Mouse (Mus musculus) brown adipose tissue, adult 24 weeks (tissue): ENCODE data around the gene Serpine2. TPM values are rescaled to one million over a fixed set of nuclear protein-coding genes. Genes with fewer than 3 reads are reported as not detected.

Experiments used
- H3K27ac ChIP-seq: fragments of 200-500 bp; replicated peaks from 2 replicates; pipeline ENCODE4 v1.5.1; 2012; ENCODE audit warnings: low read depth, mild to moderate bottlenecking, low read length
- H3K4me1 ChIP-seq: fragments of 200-500 bp; 2 replicates; pipeline ENCODE4 v1.6.1; 2012; ENCODE audit warnings: low read length, mixed read lengths; ENCODE audit not compliant: control insufficient read depth, insufficient read depth, insufficient read length
- H3K4me3 ChIP-seq: fragments of 200-500 bp; 2 replicates; pipeline ENCODE4 v1.5.1; 2012; ENCODE audit warnings: low read depth, mild to moderate bottlenecking, low read length, moderate library complexity; ENCODE audit not compliant: insufficient read depth
- polyA plus RNA-seq: library from polyadenylated mRNA; stranded (reverse); fragments of >200 nt; gene quantifications from 2 replicates; pipeline ENCODE4 v1.2.4, GENCODE M21; 2012; ENCODE audit not compliant: missing spikeins, insufficient read depth, insufficient read length

The Serpine2 gene
- polyA plus RNA-seq, result 31.0 and 47.7 TPM in 2 replicates

- Histone ChIP-seq H3K4me3 (no peak within 1 kb of the TSS), H3K4me1 (no peaks in the 10 kb centered on the region; the same call in 1 of the 2 replicates), H3K27ac (no peak within 1 kb of the TSS)
Measured at GRCm38 (mm10) chr1:79861130-79861942, at the start of gene Serpine2. Gene Serpine2 (minus strand): TSS chr1:79861180.

DNA sequence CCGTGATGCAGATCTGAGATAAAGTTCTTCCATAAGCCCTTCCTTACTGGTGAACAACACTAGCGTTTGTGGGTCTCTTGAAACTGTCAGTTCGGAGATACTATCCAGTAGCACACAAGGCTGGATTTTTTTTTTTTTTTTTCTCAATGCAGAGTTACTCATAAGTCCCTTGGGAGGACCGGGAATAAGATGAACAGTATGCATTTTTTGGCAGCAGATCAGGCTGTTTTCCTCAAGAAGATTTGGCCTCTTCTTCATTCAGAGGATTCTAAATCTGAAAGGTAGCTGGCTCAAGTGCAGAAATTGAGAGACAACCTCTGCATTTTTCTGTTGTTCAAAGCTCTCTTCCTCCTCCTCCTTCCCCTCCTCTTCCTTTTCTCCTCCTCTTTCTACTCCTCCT is 46.8 kb upstream of the Serpine2 start:
- H3K27ac ChIP-seq, result no peak overlapping the region
- peaks cover 2% of the 10 kb centered on the region; the same call in 1 of the 2 replicates for H3K4me1 ChIP-seq
- no peak overlapping the region for H3K4me3 ChIP-seq

DNA sequence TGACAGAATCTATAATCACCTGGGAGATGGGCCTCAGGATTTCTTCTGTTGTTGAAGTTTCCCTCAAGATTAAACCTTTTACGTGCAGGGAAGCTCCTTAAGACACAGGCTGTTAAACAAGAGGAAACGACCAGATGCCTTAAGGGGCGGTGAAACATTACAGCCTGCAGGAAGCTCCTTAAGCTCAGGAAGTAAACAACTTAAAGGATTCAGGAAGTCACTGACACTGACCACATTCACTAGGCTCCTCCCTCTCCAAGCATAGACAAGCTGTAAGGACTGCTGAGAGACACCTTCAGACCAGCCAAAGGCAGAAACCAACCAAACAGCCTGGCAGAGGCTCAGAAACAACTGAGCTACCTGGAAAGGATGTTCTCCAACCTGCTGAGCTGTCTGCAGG is 44.3 kb upstream of the Serpine2 start:
- Histone ChIP-seq H3K4me3 (no peak overlapping the region), H3K27ac (no peak overlapping the region), H3K4me1 (peaks cover 2% of the 10 kb centered on the region; the same call in 1 of the 2 replicates)

- no peak overlapping the region for H3K4me3 ChIP-seq
- H3K27ac ChIP-seq, result no peak overlapping the region
- H3K4me1 ChIP-seq, result peaks cover 2% of the 10 kb centered on the region; the same call in 1 of the 2 replicates
Measured at GRCm38 (mm10) chr1:79902901-79903300, 41.9 kb upstream of the Serpine2 start.

DNA sequence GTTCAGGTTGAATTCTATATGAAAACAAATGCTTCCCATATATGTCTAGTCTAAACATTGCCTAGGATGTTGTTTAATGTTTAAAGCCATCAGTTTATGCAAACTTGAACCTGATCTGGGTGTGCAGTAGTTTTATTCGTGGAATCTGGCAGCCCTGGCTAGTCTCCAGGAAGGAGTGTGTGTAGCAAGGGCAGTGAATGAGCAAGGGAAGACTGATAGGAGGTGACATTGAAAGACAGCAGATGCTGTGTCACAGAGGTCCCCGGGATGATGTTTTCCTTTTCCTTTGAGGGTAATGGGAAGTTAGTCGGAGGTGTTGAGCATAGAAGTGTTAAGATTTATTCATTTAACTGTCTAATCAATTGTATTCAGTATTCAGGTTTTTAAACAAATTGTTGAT is 21.7 kb upstream of the Serpine2 start:
- Histone ChIP-seq H3K4me1 (no peaks in the 10 kb centered on the region), H3K4me3 (no peak overlapping the region), H3K27ac (no peak overlapping the region)

DNA sequence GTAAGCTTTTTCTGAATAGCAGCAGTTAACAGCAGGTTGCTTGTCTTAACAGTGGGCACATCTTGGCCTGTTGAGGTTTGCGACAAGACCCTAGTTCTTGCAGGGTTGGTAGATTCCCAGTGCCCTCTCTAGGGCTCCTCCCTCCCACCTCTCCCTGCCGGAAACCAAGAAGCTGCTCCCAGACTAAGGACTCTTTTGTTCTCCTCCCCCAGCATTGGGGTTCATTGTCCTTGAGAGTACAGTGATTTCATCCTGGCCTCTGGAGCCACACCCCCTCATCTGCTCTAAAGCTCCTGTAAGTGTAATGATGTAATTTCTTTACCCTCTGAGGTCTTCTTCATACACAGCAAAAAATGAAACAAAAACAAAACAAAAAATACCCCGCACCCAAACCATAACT is 13.8 kb upstream of the Serpine2 start:
- no peak overlapping the region for H3K4me3 ChIP-seq
- H3K4me1 ChIP-seq, result no peaks in the 10 kb centered on the region
- H3K27ac ChIP-seq, result no peak overlapping the region

- Histone ChIP-seq H3K4me1 (no peaks in the 10 kb centered on the region; the same call in 1 of the 2 replicates), H3K4me3 (no peak overlapping the region), H3K27ac (no peak overlapping the region)
Measured at GRCm38 (mm10) chr1:79860411-79861039, 455 bp downstream of the Serpine2 start.

GRCm38 (mm10) chr1:79859975-79860374 is 1.0 kb downstream of the Serpine2 start:
- H3K4me1 ChIP-seq, result no peaks in the 10 kb centered on the region; the same call in 1 of the 2 replicates
- H3K4me3 ChIP-seq, result no peak overlapping the region
- H3K27ac ChIP-seq, result no peak overlapping the region

GRCm38 (mm10) chr1:79859026-79859425 is 2.0 kb downstream of the Serpine2 start:
- Histone ChIP-seq H3K4me3 (peak overlapping the region; percentile 81), H3K27ac (no peak overlapping the region), H3K4me1 (no peaks in the 10 kb centered on the region; the same call in 1 of the 2 replicates)

GRCm38 (mm10) chr1:79858389-79858994 is 2.5 kb downstream of the Serpine2 start:
- H3K4me3 ChIP-seq, result peak overlapping the region; percentile 81
- H3K27ac ChIP-seq, result no peak overlapping the region
- H3K4me1 ChIP-seq, result no peaks in the 10 kb centered on the region; the same call in 1 of the 2 replicates

DNA sequence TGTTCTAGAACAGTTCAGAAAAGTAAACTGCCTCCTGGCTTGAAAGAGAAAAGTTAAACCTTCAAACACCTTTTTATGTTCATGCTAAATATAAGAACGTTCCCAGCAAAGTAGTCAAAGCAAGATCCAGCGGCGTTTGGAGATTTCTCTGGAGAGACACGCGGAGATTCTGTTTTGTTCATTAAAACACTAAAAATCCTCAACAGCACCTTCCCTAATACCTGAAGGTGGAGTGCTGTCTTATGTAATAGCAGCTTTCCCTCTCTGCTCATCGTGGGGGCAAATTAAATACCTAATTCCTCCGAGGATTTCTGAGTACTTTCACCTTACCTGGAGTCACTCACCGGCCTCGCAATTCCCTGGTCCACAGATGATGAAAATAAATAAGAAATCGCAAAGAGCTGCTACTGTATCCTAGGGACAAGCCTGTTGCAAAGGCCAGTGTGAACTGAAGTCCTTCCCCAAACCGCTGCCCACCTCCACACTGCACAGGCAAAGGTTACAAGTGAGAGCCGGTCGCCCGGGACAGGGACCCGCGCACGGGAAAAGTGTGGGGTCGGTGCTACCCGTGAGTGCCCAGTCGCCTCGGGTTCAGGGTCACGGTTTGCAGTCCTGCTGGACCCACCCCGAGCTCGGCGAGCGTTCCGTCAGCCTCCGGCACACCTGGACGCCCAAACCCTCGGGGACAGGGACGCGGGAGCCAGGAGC is 3.1 kb downstream of the Serpine2 start:
- Histone ChIP-seq H3K27ac (no peak overlapping the region), H3K4me3 (peak overlapping the region; percentile 81), H3K4me1 (no peaks in the 10 kb centered on the region; the same call in 1 of the 2 replicates)

DNA sequence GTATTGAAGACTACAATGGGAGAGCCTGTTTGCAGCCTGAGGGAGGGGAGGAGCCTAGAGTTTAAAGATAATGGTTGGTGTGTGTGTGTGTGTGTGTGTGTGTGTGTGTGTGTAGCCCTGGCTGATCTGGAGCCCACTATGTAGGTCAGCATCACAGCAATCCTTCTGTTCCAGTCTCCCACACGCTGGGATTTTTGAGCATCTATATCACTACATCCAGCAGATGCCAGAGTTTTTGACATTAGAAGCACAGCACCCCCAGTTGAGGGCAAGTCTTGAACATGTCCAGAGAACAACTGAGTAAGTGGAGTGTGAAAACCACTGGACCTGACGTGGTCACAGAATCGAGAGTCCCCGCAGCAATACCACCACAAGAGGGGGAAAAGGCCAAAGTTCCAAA is 4.2 kb downstream of the Serpine2 start:
- Histone ChIP-seq H3K27ac (no peak overlapping the region), H3K4me1 (no peaks in the 10 kb centered on the region; the same call in 1 of the 2 replicates), H3K4me3 (no peak overlapping the region)

DNA sequence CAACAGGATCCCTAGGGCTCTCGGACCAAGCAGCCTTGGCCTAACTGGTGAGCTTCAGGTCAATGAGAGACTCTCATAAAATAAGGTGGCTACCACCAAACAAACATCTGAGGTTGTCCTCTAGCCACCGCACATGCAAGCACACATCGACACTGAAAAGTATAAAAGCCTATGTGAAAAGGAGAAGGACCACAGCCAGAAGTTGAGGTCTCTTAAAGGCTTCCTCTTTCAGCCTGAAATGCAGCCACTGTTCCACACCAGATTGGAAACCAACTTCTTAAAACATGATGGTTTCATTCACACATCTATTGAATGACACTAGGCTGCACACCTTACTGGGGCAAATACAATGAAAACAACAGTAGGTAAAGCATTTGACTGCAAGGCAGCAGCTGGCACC is 7.5 kb downstream of the Serpine2 start:
- peaks cover 6% of the 10 kb centered on the region; the same call in 1 of the 2 replicates for H3K4me1 ChIP-seq
- H3K27ac ChIP-seq, result no peak overlapping the region

GRCm38 (mm10) chr1:79850341-79850740 is 10.6 kb downstream of the Serpine2 start:
- H3K27ac ChIP-seq, result peak overlapping the region; percentile 50; the same call in 1 of the 2 replicates
- no peak overlapping the region for H3K4me3 ChIP-seq

More for the DNA sequence above, 7.5 kb downstream of the Serpine2 start:
- no peak overlapping the region for H3K4me3 ChIP-seq

More at GRCm38 (mm10) chr1:79850341-79850740, 10.6 kb downstream of the Serpine2 start:
- peaks cover 6% of the 10 kb centered on the region; the same call in 1 of the 2 replicates for H3K4me1 ChIP-seq
